Mouse (Mus musculus): ENCODE results near the gene Magea8.
"Not testable (repeated sequence)": the region's sequence is repeated elsewhere in the genome, so short reads cannot be mapped to it uniquely, and the experiment has no call there.

Magea8 gene

GRCm38 (mm10) chrX:154995750-154996149 lies at the start of gene Magea8:
Gene Magea8, minus strand, starts transcription at chrX:154995850.
- ATAC-seq (ENCODE audit: low TSS enrichment), result not testable (repeated sequence)

- ATAC-seq (ENCODE audit: low TSS enrichment), result not testable (repeated sequence)
These were observed 46.2 kb downstream of the Magea8 start, which contains the start of gene Magea3 for GRCm38 (mm10) chrX:154949405-154949804. Gene Magea3, minus strand, starts transcription at chrX:154949505.

GRCm38 (mm10) chrX:154935887-154936286 lies 59.8 kb downstream of the Magea8 start, which contains the start of gene Magea6:
Gene Magea6, minus strand, starts transcription at chrX:154935987.
- ATAC-seq (ENCODE audit: low TSS enrichment), result not testable (repeated sequence)

All from frontal cortex, adult (tissue).